Mouse (Mus musculus): Measurements from ENCODE around the gene B4galt2. TPM values are rescaled to one million over a fixed set of nuclear protein-coding genes. Genes with fewer than 3 reads are reported as not detected.

Gene B4galt2
- polyA plus RNA-seq, 1 experiment from 2014 or later = 20.9 TPM

GRCm38 (mm10) chr4:117855146-117855545, 28.1 kb downstream of the B4galt2 start:
- 65% methylated on average over 9 of the region's 9 CpGs for WGBS
- H3K9me3 ChIP-seq = no peaks in the 10 kb centered on the region
- H3K4me3 ChIP-seq = no peak overlapping the region
- DNase-seq (ENCODE audit: extremely low spot score, low spot score) = no peak
- no peaks in the 10 kb centered on the region for H3K27me3 ChIP-seq (ENCODE audit: poor library complexity, severe bottlenecking)
- peaks cover 9% of the 10 kb centered on the region for H3K36me3 ChIP-seq (replicated peaks)
- H3K4me1 ChIP-seq = peaks cover 21% of the 10 kb centered on the region
- peak overlapping the region; percentile 36; the same call in 1 of the 2 replicates for H3K27ac ChIP-seq

GRCm38 (mm10) chr4:117852152-117852868, 31.0 kb downstream of the B4galt2 start:
- Histone ChIP-seq H3K4me3 (no peak overlapping the region), H3K9me3 (no peaks in the 10 kb centered on the region), H3K36me3 (replicated peaks) (peaks cover 7% of the 10 kb centered on the region), H3K4me1 (peaks cover 37% of the 10 kb centered on the region), H3K27me3 (ENCODE audit: poor library complexity, severe bottlenecking) (no peaks in the 10 kb centered on the region), H3K27ac (no peak overlapping the region)
- WGBS = 92% methylated on average over 10 of the region's 10 CpGs
- DNase-seq (ENCODE audit: extremely low spot score, low spot score) = no peak

GRCm38 (mm10) chr4:117850871-117851270, 32.4 kb downstream of the B4galt2 start:
- DNase-seq (ENCODE audit: extremely low spot score, low spot score) = no peak
- peaks cover 42% of the 10 kb centered on the region for H3K4me1 ChIP-seq
- no peaks in the 10 kb centered on the region for H3K9me3 ChIP-seq
- H3K4me3 ChIP-seq = no peak overlapping the region
- H3K27me3 ChIP-seq (ENCODE audit: poor library complexity, severe bottlenecking) = no peaks in the 10 kb centered on the region
- 76% methylated on average over 7 of the region's 7 CpGs for WGBS
- H3K36me3 ChIP-seq (replicated peaks) = peaks cover 4% of the 10 kb centered on the region; the same call in 1 of the 2 replicates
- H3K27ac ChIP-seq = no peak overlapping the region

DNA sequence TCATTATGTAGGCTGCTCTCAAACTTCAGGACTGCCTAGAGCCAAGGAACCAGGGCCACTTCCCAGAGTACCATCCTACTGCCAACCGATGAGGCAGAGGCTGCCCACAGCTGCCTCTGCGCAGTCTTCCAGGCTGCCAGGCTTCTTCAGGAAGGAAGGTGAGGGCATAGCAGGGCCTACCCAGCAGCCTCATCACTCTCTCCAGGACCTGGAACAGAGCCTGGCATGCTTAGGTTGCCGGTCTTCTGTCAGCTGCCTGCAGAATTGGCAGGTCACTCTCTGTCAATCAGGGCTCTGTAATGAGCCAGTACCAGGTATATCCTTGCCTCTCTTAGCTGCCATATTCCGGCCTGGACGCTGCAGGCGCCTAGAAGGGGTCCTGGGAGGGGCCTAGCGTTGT, 33.1 kb downstream of the B4galt2 start:
- DNase-seq (ENCODE audit: extremely low spot score, low spot score) = no peak
- H3K36me3 ChIP-seq (replicated peaks) = peaks cover 9% of the 10 kb centered on the region; the same call in 1 of the 2 replicates
- no peaks in the 10 kb centered on the region for H3K9me3 ChIP-seq
- H3K4me3 ChIP-seq = no peak overlapping the region
- 84% methylated on average over 7 of the region's 7 CpGs for WGBS
- no peaks in the 10 kb centered on the region for H3K27me3 ChIP-seq (ENCODE audit: poor library complexity, severe bottlenecking)
- H3K27ac ChIP-seq = peak overlapping the region; percentile 71; the same call in 1 of the 2 replicates
- peaks cover 35% of the 10 kb centered on the region for H3K4me1 ChIP-seq

DNA sequence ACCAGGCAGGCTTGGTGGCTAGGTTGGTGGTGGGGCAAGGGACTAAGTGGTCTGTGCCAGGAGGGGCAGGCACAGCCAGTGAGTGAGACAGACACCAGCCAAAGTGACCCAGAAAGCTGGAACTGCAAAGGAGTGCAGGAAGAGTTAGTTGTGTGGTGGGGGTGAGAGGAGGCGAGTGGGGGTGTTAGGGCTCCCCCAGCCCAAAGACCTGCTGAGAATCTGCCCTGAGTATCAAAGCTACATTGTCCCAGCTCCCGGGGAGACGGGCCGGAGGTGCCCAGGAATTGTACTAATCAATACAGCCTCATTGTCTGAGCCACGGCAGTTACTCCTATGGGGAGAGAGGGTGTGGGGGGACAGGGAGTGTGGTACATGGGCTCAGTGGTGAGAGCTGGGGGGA, 33.8 kb downstream of the B4galt2 start:
- Histone ChIP-seq H3K27ac (peak overlapping the region; percentile 71), H3K9me3 (no peaks in the 10 kb centered on the region), H3K4me3 (peak overlapping the region; percentile 16; the same call in 1 of the 2 replicates), H3K4me1 (peaks cover 34% of the 10 kb centered on the region), H3K27me3 (ENCODE audit: poor library complexity, severe bottlenecking) (no peaks in the 10 kb centered on the region), H3K36me3 (replicated peaks) (peaks cover 9% of the 10 kb centered on the region; the same call in 1 of the 2 replicates)
- WGBS = 19% methylated on average over 5 of the region's 5 CpGs
- DNase-seq (ENCODE audit: extremely low spot score, low spot score) = no peak

GRCm38 (mm10) chr4:117849063-117849462, 34.2 kb downstream of the B4galt2 start:
- WGBS = 58% methylated on average over 17 of the region's 17 CpGs
- Histone ChIP-seq H3K4me3 (peak overlapping the region; percentile 16; the same call in 1 of the 2 replicates), H3K9me3 (no peaks in the 10 kb centered on the region), H3K27ac (peak overlapping the region; percentile 71), H3K36me3 (replicated peaks) (peaks cover 9% of the 10 kb centered on the region; the same call in 1 of the 2 replicates), H3K4me1 (peaks cover 34% of the 10 kb centered on the region), H3K27me3 (ENCODE audit: poor library complexity, severe bottlenecking) (no peaks in the 10 kb centered on the region)
- DNase-seq (ENCODE audit: extremely low spot score, low spot score) = no peak

DNA sequence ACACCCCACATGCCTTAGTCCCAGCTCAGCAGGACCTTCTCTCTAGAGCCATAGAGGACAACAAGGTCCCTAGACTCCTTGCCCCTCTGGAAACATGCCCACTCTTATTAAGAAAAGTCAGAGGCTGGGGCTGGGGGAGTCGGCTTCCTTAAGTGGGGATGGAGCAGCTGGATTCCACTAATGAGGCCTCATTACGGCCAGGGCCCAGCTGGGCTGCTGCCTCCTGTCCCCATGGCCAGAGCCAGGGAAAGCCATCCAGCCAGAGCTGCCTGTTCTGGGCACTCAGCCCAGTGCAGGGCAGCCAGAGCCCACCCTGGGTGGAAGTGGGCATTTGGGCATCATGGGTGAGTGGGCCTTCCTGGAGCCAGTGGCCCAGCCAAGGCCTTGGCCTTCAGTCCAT, 36.3 kb downstream of the B4galt2 start:
- Histone ChIP-seq H3K27me3 (ENCODE audit: poor library complexity, severe bottlenecking) (no peaks in the 10 kb centered on the region), H3K9me3 (no peaks in the 10 kb centered on the region), H3K4me1 (peaks cover 34% of the 10 kb centered on the region), H3K36me3 (replicated peaks) (peaks cover 11% of the 10 kb centered on the region; the same call in 1 of the 2 replicates), H3K27ac (peak overlapping the region; percentile 26; the same call in 1 of the 2 replicates), H3K4me3 (no peak overlapping the region)
- no peak for DNase-seq (ENCODE audit: extremely low spot score, low spot score)
- WGBS = 37% methylated on average over 2 of the region's 2 CpGs

GRCm38 (mm10) chr4:117846261-117846660, 37.0 kb downstream of the B4galt2 start:
- Histone ChIP-seq H3K4me1 (peaks cover 34% of the 10 kb centered on the region), H3K27ac (no peak overlapping the region), H3K36me3 (replicated peaks) (peaks cover 11% of the 10 kb centered on the region; the same call in 1 of the 2 replicates), H3K4me3 (no peak overlapping the region), H3K27me3 (ENCODE audit: poor library complexity, severe bottlenecking) (no peaks in the 10 kb centered on the region), H3K9me3 (no peaks in the 10 kb centered on the region)
- no peak for DNase-seq (ENCODE audit: extremely low spot score, low spot score)
- 95% methylated on average over 4 of the region's 4 CpGs for WGBS

- H3K4me3 ChIP-seq = no peak overlapping the region
- peaks cover 11% of the 10 kb centered on the region; the same call in 1 of the 2 replicates for H3K36me3 ChIP-seq (replicated peaks)
- H3K27me3 ChIP-seq (ENCODE audit: poor library complexity, severe bottlenecking) = no peaks in the 10 kb centered on the region
- H3K9me3 ChIP-seq = no peaks in the 10 kb centered on the region
- H3K27ac ChIP-seq = no peak overlapping the region
- 88% methylated on average over 11 of the region's 11 CpGs for WGBS
- peaks cover 26% of the 10 kb centered on the region for H3K4me1 ChIP-seq
- no peak for DNase-seq (ENCODE audit: extremely low spot score, low spot score)
Measured at GRCm38 (mm10) chr4:117845316-117845715, 38.0 kb downstream of the B4galt2 start.

- 85% methylated on average over 5 of the region's 5 CpGs for WGBS
- Histone ChIP-seq H3K4me3 (no peak overlapping the region), H3K27ac (no peak overlapping the region), H3K27me3 (ENCODE audit: poor library complexity, severe bottlenecking) (no peaks in the 10 kb centered on the region), H3K9me3 (no peaks in the 10 kb centered on the region), H3K4me1 (peaks cover 18% of the 10 kb centered on the region), H3K36me3 (replicated peaks) (peaks cover 11% of the 10 kb centered on the region; the same call in 1 of the 2 replicates)
- no peak for DNase-seq (ENCODE audit: extremely low spot score, low spot score)
Measured at GRCm38 (mm10) chr4:117844467-117844866, 38.8 kb downstream of the B4galt2 start.

- 90% methylated on average over 5 of the region's 5 CpGs for WGBS
- H3K4me1 ChIP-seq = peaks cover 9% of the 10 kb centered on the region; the same call in 1 of the 2 replicates
- no peaks in the 10 kb centered on the region for H3K9me3 ChIP-seq
Measured at GRCm38 (mm10) chr4:117843101-117843500, 40.2 kb downstream of the B4galt2 start.

GRCm38 (mm10) chr4:117841566-117841965, 41.7 kb downstream of the B4galt2 start:
- H3K4me3 ChIP-seq = no peak overlapping the region
- no peak for DNase-seq (ENCODE audit: extremely low spot score, low spot score)
- no peak overlapping the region for H3K27ac ChIP-seq
- H3K4me1 ChIP-seq = peaks cover 11% of the 10 kb centered on the region
- H3K36me3 ChIP-seq (replicated peaks) = peaks cover 11% of the 10 kb centered on the region; the same call in 1 of the 2 replicates
- no peaks in the 10 kb centered on the region for H3K27me3 ChIP-seq (ENCODE audit: poor library complexity, severe bottlenecking)
- H3K9me3 ChIP-seq = no peaks in the 10 kb centered on the region
- WGBS = 85% methylated on average over 3 of the region's 3 CpGs

More at GRCm38 (mm10) chr4:117843101-117843500, 40.2 kb downstream of the B4galt2 start:
- DNase-seq (ENCODE audit: extremely low spot score, low spot score) = no peak
- Histone ChIP-seq H3K27me3 (ENCODE audit: poor library complexity, severe bottlenecking) (no peaks in the 10 kb centered on the region), H3K36me3 (replicated peaks) (peaks cover 11% of the 10 kb centered on the region; the same call in 1 of the 2 replicates), H3K27ac (no peak overlapping the region), H3K4me3 (no peak overlapping the region)

GRCm38 (mm10) chr4:117840821-117841220, 42.5 kb downstream of the B4galt2 start:
- DNase-seq (ENCODE audit: extremely low spot score, low spot score) = no peak
- peaks cover 17% of the 10 kb centered on the region for H3K4me1 ChIP-seq
- peaks cover 6% of the 10 kb centered on the region; the same call in 1 of the 2 replicates for H3K36me3 ChIP-seq (replicated peaks)
- H3K27me3 ChIP-seq (ENCODE audit: poor library complexity, severe bottlenecking) = no peaks in the 10 kb centered on the region
- H3K9me3 ChIP-seq = no peaks in the 10 kb centered on the region
- no peak overlapping the region for H3K4me3 ChIP-seq
- 92% methylated on average over 5 of the region's 5 CpGs for WGBS
- H3K27ac ChIP-seq = no peak overlapping the region
